Mouse (Mus musculus): ENCODE results near the gene Prokr2.

Prokr2 gene

DNA sequence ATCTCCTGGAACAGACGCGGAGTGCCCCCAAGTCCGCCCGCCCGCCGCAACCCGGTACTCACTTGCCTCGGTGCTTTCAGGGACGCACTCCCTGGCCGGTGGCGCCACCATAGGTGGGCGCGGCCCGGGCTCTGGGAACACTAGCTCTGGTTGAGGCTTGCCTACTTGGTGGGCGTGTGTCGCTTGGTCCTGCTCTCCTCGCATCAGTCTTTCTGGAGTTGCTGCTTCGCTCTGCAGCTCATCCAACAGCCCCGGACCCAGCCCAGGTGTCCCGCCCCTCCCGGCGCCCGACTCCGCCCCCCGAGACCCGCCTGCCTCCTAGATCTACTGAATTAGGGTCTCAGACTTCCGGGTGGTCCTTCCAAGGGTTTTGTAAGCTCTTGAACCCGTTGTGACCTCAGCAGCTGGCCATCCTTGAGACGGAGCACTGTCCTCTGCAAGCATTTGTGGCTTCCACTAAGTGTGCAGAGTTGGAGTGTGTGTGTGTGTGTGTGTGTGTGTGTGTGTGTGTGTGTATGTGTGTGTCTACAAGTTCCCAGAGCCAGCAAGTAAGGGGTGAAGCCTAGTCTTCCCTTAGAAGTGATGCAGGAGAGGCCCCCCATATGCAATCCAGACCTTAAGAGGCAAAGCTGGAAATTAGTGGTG lies at the start of gene Prokr2:
Gene Prokr2, minus strand, starts transcription at position 254 of the 645 bp plus-strand sequence.
- DNase-seq (ENCODE audit: low spot score): peak; percentile 19

DNA sequence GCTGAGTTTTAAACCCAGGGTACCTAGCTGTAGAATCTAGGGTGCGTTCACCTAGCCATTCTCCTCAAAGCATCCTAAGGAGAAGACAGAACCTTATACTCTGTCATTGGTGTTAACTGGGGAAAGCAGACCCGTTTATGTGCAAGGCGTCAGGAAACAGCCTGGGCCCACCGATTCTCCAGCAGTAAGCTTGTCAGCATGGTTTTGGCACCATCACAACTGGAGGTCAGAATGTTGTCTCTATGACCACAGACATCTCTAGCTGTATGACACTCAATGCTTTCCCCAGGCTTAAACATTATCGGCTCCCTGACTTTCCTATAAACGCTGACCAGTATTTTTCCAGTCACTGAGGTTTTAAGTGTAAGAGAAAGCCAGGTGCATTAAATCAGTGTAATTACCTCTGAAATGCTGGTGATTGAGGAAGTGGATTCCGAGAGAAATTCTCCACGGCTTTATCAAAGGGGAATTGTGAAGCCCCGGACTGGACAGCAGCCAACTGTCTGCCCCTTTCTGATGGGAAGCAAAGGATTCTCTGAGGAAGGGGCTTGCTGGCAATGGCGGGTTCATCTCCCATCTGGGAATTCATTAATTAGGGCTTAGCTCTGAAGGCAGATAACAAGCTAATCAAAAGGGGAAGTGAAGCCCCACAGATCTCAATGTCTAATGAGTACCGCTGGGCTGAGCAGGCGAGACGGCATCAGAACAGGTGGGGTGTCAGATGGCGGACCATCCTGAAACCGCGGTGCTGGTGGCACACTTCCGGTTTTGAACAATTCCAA lies 42.1 kb upstream of the Prokr2 start:
- no peak for DNase-seq (ENCODE audit: low spot score)

DNA sequence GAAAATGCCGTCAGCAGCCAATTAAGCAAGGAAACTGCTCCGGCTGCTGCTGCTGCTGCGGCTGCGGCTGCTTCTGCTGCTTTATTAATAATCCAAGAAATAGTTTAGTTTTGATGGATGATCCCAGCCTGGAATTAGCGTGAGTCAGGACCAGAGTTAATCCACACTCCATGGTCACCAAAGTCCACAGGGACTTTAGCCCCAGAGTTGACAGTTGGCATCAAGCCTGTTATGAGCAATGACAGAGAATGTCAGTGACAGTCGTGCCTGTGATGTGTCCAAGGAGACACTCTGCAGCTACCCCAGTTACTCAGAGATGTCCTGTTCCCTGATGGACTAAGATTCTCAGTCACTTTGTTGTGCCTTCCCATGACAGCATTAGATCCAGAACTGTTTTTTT lies 40.3 kb upstream of the Prokr2 start:
- no peak for DNase-seq (ENCODE audit: low spot score)

DNA sequence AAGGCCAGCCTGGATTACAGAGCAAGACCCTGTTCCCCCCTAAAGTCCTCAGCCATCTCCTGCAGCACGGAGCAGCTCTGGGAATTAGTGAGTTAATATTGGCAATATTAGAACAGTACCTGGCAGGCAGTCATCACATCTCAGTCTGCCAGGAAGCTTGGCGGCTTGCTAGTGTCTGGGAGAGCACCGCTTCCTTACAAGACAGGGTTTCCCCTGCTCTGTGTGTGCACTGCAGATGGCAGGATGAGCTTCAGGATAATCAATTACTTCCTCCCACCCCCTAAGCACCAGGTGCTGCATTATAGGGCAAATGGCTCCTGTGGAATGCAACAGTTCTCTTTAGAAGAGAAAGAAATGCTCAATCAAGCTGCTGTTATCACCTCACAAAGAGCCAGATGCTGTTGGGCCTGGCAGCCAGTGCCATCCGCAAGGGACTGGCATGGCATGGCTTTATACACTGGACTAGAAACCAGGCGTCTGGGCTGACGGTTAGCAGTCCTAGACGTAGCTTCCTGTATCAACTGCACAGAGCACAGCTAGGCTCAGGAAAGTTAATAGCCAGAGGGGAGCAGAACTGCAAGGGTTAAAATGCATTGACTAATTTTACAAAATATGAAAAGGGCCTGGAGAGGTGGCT lies 38.3 kb upstream of the Prokr2 start:
- DNase-seq (ENCODE audit: low spot score): no peak

DNA sequence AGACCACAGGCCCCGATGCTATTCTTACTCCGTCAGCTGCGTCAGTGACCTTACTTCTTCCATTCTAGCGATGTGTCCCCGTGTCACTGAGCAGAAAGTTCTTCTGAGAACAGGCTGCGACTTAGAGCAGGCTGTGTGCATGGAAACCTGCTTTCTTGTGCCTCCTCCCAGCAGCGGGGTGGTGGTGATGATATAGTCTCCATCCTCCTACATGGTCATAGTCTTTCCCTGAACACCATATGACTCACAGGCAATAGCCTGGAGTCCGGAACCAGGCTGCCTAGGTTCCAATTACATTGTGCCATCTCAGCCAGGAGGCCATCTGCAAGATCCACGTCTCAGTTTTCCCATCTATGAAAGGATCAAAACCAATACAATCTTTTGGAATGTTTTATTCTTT lies 37.6 kb upstream of the Prokr2 start:
- no peak for DNase-seq (ENCODE audit: low spot score)

DNA sequence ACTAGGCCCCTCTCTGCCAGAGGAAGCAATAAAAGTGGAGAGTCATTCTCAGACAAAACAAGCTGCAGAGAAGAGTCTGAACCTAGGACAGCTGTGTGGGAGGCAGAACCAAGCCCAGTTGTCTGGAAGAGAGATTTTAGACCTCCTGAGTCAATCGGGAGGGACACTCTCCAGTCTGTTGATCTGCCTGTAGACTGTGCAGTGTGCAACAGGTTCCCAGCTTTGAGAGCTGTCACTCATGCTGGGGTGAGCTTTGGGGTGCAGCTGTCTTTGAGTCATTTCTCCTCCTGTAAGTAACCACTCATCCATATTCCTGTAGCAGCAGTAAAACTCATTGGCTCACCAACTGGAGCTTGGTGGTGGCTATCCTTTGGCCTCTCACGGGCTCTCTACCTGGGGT lies 33.2 kb upstream of the Prokr2 start:
- no peak for DNase-seq (ENCODE audit: low spot score)

DNA sequence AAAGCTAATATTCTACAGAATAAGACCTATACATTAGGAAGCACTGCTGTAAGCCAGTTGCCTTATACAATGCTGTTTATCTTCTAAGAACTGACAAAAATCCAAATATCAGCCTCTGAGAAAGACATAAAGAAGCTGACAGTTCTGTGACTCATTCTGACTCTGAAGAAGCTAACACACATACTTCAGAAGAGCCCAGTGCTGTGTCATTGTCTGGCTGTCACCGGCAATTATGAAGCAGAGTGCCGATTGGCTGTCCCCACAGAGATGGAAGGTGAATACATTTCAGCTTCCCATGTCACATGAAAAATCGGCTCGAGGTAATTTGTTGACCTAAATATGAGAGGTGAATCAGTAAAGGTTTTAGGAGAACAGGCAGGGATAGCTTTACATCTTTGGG lies 24.9 kb upstream of the Prokr2 start:
- DNase-seq (ENCODE audit: low spot score): no peak

DNA sequence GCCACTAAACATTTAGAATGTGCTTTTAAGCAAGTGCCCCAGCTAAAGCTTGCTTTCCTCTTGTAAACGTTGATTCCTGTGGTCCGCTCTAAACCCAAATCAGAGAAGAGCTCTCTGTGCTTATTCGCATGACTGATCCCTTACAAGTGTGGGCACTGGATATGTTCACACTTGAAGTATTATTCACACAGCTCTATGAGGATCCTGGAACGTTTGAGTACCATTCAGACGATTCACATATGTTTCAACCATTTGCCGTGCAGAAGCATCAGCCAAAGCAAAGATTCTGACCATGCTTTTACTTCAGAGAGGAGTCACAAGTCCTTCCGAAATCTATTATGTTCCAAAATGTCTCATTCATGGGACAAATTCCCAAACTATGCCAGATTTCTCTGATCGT lies 12.9 kb upstream of the Prokr2 start:
- DNase-seq (ENCODE audit: low spot score): no peak

DNA sequence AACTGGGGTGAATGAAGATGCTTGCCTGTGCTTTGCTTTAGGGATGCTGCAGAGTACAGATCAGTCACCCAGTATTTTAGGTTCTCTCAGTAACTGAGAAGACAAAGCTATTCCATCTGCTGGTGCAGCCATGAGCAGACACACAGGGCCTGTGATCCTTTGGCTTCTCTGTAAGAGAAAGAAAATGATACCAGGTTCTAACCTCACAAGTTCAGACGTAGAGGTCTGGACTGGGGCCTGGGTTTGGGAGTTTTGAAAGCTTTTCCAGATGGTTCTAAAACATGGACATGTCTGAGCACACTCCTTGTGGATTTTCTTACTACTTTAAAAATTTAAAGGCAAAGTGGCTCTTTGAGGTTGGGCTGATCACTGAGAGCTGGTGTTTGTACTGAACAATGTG lies 10.5 kb upstream of the Prokr2 start:
- no peak for DNase-seq (ENCODE audit: low spot score)

DNA sequence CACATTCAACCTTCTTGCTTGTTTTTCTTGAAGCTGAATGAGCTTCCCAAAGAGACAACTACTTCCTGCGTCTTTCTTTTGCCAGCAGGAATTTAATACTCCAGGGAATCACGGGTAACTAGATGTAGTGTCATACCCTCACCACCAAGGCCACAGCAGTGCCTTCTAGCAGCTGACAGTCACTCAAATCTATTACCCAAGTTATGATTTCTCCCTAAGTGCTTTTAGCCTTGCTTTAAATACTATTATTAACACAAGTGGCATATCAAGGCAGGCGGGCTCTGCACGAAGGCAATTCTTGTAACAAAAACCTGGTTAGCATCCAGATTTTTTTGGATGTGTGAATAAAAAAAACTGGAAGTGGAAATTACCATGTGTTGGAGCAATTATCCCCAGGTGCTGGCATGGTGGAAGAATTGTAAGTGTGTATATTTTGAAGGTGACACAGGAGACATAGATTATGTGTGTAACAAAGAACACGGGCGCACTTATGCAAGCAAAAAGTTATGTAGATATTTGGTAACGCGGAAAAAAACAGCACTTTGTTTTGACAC lies 5.4 kb upstream of the Prokr2 start:
- DNase-seq (ENCODE audit: low spot score): no peak

DNA sequence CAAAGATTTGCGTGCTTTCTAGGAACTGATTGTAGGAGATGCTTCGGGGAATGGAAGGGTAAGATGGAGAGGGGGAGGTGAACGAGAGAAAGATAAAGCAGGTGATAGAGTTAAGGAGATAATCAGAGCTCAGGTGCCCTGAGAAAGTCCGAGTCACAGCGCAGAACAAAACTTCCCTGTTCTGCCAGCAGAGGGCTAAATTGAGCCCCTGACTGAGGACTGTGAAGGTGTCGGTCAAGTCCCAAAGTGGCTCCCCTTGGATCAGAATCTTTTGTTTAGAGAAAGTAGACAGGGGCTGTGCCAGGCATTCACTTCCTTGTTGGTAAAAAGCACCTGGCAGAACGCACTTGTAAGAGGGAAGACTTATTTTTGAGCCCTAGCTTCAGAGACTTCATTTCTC lies 4.3 kb upstream of the Prokr2 start:
- no peak for DNase-seq (ENCODE audit: low spot score)

DNA sequence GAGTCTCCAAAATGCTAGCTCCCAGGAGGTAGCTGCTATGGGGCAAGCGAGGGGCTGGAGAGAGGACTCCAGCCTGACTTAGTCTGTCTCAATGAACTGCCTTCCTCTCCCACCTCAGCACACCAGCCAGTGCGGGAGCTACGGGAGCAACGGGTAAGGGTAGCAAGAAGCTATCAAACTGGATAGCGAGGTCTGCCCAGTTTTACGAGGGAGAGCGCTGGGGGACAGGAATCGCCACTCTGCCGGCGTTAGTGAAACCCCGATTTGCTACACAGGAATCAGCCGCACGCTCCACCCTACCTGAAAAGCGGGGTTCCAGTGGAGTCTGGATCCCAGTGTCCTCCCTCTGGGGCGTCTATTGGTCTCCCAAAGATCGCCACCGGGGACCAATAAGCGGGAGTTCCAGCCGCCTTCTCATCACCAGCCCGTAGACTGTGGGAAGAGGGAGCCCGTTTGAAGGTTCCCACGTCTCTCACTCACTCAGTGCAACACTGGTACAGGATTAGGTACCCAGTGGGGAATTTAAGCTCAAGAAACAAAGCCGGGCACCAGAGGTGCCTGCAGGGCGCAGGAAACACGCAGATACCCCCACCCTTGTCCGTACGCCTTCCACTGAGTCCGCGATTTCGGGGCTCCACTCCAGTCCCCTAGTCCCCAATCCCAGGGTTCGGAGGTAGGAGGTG lies 595 bp downstream of the Prokr2 start:
- DNase-seq (ENCODE audit: low spot score): no peak

DNA sequence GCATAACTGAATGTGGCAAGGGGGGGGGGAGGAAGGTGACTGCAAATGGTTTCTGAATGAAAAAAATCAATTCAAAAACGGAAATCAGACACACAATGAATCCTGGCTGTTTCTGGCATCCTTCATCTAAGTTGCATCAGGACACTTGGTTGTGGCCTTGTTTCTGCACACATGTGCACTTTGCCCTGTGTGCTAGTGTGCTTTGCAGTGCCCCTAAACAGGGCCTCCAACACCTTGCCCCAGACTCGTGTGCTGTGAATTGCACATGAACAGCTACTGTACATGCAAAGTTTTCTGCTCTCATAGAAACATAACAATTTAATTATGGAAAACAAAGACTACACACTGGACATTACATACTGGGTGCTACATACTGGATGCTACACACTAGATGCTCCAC lies 2.9 kb downstream of the Prokr2 start:
- DNase-seq (ENCODE audit: low spot score): no peak

DNA sequence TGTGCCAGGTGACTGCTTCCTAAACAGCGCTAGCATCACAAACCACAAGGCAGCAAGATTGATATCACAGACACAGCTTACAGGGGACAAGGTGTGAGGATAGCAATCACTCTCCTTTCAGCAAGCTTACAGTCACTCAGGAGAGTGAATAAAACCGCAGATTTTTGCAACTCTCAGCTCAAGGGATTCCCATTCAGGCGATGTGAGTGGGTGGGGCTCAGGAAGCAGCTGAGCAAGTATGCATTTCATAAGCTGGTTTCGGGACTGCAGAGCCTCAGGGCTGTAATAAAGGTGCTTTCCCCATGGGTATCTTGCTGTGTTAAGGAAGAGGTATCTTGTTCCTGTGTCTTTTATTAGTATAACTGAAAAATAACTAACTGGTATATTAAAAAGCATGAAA lies 5.6 kb downstream of the Prokr2 start:
- no peak for DNase-seq (ENCODE audit: low spot score)

DNA sequence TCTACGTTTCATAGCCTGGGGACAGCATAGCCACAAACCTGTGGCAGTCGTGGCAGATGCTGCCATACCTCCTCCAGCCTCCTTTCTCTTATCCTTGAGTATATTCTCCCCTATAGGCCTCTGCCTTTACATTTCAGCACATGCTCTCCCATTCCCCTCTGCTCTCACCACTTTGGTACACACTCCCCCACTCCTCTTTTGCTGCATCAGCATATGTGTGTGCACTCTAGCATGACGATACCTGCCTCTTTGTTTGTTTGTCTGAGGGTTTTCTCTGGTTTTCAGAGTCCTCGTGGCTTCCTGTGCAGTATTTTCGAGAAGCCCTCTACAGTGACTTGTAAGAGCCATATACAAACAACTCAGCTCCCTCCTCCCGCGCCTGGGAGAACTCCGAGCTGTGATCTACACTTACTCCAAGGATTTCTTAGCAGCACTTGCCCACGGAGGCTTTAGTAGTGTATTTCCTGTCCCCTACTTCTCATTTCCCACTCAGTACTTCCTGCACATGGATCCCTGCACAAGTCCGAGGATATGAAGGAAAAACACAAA lies 6.6 kb downstream of the Prokr2 start:
- no peak for DNase-seq (ENCODE audit: low spot score)

DNA sequence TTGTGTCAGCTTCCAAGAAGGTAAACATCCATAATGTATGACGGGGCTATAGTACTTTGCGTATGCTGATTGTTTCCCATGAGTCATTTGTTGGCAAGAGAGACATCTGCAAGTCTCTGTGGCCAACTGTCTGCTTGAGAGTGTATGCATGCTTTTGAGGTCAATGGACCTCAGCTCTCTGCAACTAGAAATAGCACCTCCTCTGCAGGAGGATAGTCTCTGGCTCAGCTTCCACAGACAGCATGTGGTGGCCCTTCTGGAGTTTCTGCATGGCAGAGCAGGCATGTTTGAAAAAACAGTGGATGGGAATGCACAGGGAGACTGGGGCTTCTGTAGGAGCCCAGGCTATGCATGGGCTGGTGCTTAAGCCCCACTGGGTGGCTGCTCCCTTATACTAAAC lies 7.8 kb downstream of the Prokr2 start:
- DNase-seq (ENCODE audit: low spot score): no peak

DNA sequence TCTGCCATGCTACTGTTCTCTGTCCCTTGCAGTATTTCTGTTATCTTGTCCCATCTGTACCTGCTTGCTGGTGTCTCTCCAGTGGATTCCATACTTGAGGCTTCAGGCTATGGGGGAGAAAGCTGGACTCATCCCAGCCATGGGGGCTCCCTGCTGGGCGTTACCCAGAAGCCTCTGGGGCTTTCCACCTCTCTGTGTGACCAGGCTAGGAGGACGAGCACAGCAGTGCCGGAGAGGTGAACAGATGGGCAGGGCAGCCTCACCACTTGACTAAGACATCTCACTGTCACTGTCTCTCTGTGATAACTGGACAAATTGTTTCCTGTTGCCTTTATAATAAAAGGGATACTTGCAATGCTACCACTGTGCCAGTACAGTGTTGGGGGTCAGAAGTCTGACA lies 9.5 kb downstream of the Prokr2 start:
- no peak for DNase-seq (ENCODE audit: low spot score)

DNA sequence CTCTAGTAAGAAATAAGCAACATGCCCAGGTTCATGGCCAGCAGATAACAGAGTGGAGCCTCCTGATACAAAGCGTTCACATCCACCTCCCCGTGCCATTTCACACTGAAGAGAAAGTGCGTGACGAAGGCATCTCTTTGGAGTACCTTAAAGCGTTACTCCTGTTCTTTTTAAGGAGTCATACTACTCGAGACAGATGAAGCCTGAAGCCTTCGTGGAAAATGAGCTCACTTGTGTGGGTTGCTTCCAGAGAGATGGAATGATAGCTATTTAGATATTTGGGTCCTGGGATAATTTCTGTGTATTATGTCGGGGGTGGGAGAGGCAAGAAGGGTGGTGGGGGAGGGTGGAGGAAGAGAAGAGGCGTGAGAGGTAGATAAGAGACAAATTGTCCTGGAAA lies 10.1 kb downstream of the Prokr2 start:
- no peak for DNase-seq (ENCODE audit: low spot score)

DNA sequence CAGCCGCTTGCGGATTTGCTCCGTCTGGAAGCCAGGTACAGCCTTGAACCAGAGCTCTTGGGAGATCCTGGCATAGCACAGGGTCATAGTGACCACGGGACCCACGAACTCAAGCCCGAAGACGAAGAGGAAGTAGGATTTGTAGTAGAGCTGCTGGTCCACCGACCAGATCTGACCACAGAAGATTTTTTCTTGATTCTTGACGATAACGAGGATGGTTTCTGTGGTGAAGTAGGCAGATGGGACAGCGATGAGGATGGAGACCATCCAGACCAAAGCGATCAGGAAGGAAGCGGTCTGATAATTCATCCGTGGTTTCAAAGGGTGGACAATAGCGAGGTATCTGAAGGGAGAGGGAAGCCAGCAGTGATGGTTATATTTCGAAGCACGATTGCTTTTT lies 11.5 kb downstream of the Prokr2 start:
- DNase-seq (ENCODE audit: low spot score): no peak

DNA sequence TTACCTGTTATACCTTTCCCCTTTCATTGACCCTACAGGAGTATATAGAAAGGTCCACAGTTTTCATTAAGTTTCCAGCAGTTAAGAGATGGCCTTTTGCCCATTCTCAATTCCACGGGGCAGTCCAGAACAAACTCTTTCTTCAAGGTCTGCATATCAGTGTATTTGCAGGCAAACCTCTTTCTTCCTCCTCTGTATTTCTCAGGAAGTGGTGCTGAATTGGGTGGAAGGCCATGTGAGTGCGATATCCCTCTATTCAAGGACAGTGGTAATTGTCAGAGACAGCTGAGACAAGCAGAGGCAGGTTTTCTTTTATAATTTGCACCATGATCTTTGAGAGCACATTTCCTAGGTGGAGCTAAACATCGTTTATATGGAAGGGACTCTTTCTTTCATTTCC lies 16.8 kb downstream of the Prokr2 start:
- no peak for DNase-seq (ENCODE audit: low spot score)

DNA sequence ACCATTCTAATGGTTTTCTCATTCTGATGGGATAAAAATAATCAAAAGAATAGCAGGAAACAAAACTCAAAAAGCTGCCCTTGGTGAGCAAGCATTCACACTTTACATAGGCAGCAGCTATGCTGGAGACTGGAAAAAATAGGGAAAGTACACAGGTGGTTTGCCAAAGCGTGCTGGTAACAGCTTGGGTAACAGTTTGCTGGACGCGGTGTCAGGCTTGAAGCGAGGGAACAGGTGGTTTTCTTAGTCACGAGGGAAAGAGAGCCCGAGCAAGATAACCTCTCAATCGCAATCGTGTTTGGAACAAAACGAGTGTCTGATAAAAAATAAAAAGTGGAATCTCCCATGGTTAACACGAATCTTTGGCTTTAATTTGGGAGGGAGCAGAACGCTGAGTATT lies 41.4 kb downstream of the Prokr2 start:
- no peak for DNase-seq (ENCODE audit: low spot score)

DNA sequence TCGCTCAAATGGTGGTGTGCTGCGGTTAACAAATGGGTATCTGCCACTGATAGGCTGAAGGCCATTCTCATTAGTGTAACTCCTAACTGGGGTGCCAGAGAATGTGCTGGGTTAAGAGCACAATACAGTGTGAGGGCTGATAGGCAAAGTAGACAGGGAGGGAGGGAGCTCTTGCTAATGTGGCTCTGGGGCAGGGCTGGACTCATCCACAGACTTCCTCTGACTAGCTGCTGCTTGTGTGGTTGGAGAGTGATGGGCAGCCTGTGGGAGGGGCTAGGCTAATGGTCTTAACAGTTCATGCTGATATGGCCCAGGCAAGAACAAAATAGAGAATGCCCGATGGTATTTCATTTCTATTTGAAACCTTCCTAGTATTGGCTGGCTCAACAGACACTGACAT lies 44.0 kb downstream of the Prokr2 start:
- no peak for DNase-seq (ENCODE audit: low spot score)
